Mouse (Mus musculus) stomach, postnatal 0 days (tissue): ENCODE measurements at regions not wholly inside any gene's neighbourhood (a gene's known extent, or its start where the extent isn't known, plus 50 kb on each side); places are given as distances from the start of the nearest gene placed in this dataset.

Experiments
- CTCF ChIP-seq: IDR thresholded peaks from 2 replicates; pipeline ENCODE4 v1.5.1; 2016; ENCODE audit warnings: antibody characterized with exemption, low read depth, mild to moderate bottlenecking, moderate library complexity
- EP300 ChIP-seq: optimal IDR thresholded peaks from 2 replicates; pipeline ENCODE3; 2016; ENCODE audit warnings: antibody characterized with exemption

DNA sequence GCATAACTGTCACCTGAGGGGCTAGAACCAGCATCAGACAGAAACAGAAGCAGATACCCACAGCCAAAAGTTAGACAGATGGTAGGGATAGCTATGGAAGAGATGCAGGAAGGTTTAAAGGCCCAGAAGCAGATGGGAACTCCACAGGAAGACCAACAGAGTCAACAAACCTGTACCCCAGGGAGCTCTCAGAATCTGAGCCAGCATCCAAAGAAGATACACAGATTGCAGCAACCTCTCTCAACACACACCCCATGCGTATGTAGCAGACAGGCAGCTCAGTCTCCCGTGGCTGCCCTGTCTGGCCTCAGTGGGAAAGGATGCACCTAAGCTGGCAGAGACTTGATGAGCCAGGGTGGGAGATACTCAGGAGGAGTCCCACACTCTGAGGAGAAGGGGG is 108.4 kb upstream of the Adamts3 start:
- no peak for TF ChIP-seq CTCF
- TF ChIP-seq EP300: no peak
